Mouse (Mus musculus): ENCODE results near the gene Pa2g4.
"Not testable (repeated sequence)": the region's sequence is repeated elsewhere in the genome, so short reads cannot be mapped to it uniquely, and the experiment has no call there.

Gene Pa2g4

DNA sequence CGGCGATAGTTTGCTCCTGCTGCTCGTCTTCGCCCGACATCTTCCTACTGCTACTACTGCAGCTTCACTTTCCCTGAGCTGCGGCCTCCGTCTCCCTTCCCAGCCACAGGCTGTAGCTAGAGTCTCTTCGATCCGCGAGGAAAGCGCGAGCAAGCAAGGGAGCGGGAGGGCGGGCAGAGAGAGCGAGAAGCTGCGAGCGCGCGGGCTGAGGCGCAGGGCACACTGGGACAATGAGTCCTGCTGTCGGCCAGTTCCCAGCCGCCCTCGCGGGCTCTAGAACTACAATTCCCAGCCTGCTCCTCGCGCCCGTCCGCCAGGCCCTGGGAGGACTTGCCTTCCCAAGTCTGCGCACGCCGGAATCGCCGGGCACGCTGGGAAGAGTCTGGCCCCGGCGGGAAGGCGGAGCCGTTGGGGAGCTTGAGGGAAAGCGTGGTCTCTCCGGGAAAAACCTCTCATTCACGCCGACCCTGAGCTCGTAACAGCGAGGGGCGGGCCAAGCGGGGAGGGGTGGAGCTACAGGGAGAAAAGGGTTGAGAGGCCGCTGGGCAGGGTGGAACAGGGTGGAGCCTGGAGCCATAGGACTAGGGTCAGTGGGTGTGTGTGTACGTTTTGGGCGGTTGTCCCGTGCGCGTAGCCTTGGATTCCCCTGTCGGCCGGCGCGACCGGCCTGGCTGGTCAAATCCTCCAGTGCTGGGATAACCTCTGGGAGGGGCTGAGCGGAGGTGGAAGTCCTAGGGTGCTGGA is at the start of gene Pa2g4:
Gene Pa2g4 (minus strand): TSS at position 200 of the 744 bp plus-strand sequence.
- DNase-seq (ENCODE audit: low read depth), result peak; percentile 100

GRCm38 (mm10) chr10:128614934-128615333 is 49.1 kb upstream of the Pa2g4 start:
- DNase-seq (ENCODE audit: low read depth), result no peak

DNA sequence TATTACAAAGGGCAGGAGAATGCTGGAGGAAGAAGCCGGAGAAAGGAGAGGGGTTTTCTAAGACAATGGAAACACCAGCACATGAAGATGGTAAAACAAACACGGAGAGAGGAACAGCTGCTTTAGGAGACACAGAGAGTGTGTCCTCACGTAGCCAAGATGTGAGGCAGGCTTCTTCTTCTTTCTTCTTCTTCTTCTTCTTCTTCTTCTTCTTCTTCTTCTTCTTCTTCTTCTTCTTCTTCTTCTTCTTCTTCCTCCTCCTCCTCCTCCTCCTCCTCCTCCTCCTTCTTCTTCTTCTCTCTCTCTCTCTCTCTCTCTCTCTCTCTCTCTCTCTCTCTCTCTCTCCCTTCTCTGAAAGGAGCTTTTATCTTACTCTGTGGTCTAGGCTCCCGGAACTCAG is 48.0 kb upstream of the Pa2g4 start:
- DNase-seq (ENCODE audit: low read depth), result not testable (repeated sequence)

DNA sequence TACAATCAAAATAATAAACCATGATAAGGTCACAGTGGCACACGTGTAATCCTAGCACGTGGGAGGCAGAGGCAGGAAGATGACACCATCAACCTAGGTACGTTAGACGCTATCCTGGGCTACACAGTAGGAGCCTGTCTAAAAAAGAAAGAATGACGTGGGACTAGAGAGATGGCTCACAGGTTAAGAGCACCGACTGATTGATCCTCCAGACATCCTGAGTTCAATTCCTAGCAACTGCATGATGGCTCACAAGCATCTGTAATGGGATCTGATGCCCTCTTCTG is 47.3 kb upstream of the Pa2g4 start:
- DNase-seq (ENCODE audit: low read depth), result no peak

DNA sequence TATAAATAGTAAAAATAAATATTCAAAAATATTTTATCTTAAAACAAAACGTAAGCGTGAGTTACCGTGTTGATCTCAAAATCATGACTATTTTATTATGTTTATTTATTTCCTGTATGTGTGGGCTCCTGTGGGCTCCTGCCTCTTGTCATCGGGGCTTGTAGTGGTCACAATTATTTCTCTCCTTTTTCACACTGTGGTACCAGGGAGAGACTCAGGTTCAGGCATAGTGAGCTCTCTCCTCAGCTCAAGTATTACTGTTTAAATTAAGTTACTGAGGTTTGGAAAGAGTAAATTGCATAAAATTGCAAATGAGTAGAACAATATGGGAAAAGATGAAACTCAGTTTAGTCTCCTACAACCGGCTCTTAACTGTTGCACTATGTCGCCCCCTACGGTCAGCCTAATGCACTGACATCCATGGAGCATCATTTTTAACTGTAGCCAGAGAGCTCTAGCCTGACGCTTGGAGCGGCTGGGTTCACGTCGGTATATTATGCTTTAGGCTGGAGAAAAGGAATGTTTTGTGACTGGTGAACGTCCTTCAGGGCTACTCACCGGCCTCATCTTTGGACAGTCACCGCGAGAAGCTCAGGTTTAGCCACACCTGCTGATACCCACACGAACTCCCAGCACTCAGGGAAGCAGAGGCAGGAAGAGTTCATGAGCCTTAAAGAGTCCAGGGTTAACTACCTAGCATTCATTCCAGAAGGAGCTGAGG is 46.8 kb upstream of the Pa2g4 start:
- peak; percentile 95 for DNase-seq (ENCODE audit: low read depth)

DNA sequence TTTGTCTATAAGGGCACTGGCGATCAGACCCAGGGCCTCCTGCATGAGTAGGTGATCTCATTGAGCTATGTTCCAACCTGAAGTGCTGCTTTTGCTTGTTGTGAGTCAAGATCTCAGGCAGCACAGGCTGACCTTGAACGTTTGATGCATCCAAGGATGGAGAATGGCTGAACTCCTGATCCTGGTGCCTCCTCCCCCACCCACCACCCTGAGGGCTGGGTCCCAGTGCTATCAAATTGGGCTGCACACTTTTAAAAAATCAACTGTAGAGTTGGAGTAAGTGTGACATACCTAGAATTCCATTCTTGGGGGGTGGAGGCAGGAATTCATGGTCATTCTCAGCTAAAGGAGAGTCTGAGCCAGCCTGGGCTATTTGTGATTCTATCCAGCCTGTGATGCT is 40.7 kb upstream of the Pa2g4 start:
- DNase-seq (ENCODE audit: low read depth), result no peak

DNA sequence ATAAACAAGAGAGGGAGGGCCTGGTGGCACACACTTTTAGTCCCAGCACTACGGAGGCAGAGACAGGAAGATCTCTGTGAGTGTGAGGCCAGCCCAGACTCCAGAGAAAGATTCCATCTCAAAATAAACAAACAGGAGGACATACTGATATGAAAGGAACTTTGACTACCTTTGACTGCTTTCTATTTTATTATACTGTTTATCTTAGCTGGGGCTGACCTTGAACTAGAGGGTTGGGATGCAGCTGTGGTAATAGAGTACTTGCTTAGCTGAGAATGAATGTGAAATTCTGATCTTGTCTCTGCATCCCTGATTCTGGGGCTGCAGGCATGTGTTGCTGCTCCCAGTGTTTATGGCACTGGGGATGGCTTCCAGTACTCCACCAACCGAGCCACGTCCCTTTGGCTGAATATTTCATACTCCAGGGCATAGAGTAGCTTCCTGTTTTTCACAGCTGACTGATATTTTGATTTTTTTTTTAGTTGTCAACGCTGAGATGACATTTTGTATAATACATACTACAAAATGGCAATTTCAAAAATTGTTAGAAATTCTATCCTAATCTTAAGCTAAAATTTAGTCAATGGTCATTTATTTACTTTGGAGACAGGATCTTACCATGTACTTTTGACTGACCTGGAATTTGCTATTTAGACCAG is 36.8 kb upstream of the Pa2g4 start:
- DNase-seq (ENCODE audit: low read depth), result no peak

- DNase-seq (ENCODE audit: low read depth), result no peak
Observed at GRCm38 (mm10) chr10:128601499-128601898, 35.7 kb upstream of the Pa2g4 start.

DNA sequence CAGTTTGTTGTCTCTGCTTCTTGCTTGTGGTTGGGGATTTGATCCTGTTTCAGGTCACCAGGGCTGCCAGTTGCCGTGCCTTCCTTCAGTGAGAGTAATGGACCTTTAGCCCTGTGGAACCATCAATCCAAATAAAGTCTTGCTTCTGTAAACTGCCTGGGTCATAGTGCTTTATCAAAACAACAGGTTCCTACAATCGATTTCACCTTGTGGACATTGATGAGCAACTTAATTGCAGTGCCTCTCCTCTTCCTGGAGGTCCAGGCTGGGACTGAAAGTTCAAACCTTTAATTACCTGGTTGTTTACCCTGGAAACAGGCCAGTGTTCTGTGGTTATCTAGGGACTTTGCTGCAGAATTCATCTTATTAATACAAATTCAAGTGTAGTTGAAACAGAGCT is 32.7 kb upstream of the Pa2g4 start:
- no peak for DNase-seq (ENCODE audit: low read depth)

GRCm38 (mm10) chr10:128592797-128593196 is 27.0 kb upstream of the Pa2g4 start:
- no peak for DNase-seq (ENCODE audit: low read depth)

GRCm38 (mm10) chr10:128591436-128591835 is 25.6 kb upstream of the Pa2g4 start:
- no peak for DNase-seq (ENCODE audit: low read depth)

- peak; percentile 78 for DNase-seq (ENCODE audit: low read depth)
Observed at GRCm38 (mm10) chr10:128590193-128590690, 24.5 kb upstream of the Pa2g4 start.

GRCm38 (mm10) chr10:128589464-128590192 is 23.8 kb upstream of the Pa2g4 start, which contains the start of gene Erbb3:
Gene Erbb3, minus strand, starts transcription at chr10:128589652.
- peak; percentile 74 for DNase-seq (ENCODE audit: low read depth)

DNA sequence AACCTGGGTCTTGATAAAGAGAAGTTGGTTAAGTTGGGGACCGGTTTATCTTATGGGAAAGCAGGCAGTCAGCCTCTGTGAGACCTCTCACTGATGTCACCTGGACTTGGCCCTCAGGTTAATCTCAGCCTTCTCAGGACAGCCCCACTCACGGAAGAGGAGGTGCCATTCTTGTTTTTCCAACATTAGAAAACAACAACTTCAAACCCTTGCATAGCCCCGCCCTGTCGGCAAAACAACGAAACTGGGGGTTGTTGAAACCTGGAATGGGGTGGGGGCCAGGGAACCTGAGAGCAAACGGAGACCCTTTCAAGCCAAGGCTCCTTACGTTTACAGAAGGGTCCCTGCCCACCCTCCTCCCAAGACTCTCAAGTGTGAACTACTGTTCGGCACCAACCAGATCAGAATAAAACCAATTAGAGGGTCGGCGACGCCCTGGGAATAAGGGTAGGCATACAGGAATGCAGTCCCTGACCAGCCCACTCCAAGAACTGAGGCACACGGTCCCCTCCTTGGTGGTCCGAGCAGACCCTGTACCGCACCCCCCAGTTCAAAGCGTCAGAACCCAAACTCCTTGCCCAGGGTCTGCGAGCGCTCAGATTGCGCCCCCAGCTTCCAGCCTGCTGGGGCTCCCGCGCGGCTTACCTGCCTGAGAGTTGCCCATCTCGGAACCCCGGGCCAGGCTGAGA is 23.1 kb upstream of the Pa2g4 start:
- DNase-seq (ENCODE audit: low read depth), result no peak

GRCm38 (mm10) chr10:128588136-128588535 is 22.3 kb upstream of the Pa2g4 start:
- no peak for DNase-seq (ENCODE audit: low read depth)

DNA sequence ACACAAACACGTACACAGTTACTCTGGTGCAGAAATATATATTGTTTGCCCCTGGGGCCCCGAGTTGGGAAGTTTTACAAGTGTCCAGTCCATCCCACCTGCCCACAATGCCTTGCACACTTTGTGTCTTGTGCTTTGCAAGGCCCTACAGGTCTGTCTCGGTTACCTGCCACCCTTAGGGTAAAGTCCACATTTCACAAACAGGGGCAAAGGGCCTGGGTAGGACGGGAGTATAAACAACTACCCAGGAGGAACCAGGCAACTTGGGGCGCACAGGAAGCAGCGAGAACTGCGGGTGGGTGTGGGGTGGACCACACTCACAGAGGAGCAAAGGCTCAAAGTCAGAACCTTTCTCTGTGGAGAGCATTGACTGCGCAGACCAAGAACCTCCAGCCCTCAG is 21.9 kb upstream of the Pa2g4 start:
- DNase-seq (ENCODE audit: low read depth), result no peak

DNA sequence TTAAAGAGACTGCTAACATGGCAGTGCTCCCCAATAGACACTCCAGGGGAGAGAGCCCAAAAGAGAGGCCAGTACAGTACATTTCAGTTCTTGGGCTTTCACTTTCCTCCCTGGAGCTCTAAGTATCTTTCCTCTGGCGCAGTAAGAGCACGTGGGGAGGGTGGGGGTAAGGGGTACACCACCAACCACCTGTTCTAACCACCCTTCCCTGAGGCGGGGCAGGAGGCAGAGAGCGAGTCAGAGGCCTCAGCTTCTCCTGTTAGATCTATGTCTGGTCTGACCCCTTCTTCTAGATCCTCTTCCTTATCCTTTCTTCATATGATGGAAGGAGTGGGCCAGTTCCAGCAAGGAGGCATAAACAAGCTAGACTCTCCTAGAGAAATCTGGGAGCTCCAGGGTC is 21.3 kb upstream of the Pa2g4 start:
- DNase-seq (ENCODE audit: low read depth), result no peak

DNA sequence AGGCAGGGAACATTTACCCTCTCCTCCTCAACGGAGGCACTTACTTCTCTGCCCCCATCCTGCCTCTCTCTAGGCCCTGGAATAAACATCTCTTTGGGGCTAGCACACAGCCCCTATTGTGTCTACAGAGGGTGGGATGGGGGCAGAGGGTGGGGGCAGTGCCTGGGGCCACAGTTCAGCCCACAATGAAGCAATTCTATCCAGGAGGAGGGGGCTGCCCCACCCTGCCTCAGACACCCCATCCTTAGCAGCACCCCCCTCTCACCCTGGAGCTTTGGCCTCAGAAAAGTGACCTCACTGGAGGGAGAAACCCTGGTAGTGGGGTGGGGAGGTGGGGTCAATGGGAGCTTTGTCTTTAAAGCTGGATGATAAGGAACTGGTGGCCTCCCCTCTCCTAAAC is 20.8 kb upstream of the Pa2g4 start:
- DNase-seq (ENCODE audit: low read depth), result no peak

GRCm38 (mm10) chr10:128584386-128584785 is 18.6 kb upstream of the Pa2g4 start:
- DNase-seq (ENCODE audit: low read depth), result no peak

GRCm38 (mm10) chr10:128583644-128584043 is 17.9 kb upstream of the Pa2g4 start:
- peak; percentile 39 for DNase-seq (ENCODE audit: low read depth)

GRCm38 (mm10) chr10:128579731-128580130 is 13.9 kb upstream of the Pa2g4 start:
- DNase-seq (ENCODE audit: low read depth), result no peak

- DNase-seq (ENCODE audit: low read depth), result no peak
Observed at GRCm38 (mm10) chr10:128579298-128579697, 13.5 kb upstream of the Pa2g4 start.
